Mouse (Mus musculus) forebrain, embryonic 14.5 days (tissue): ENCODE results near the gene Btbd9. TPM values are rescaled to one million over a fixed set of nuclear protein-coding genes. Genes with fewer than 3 reads are reported as not detected.
A peak's percentile ranks its signal among the peaks of the same experiment; 100 is the strongest.

Experiments used
- ATAC-seq: fragments of 200-750 bp; cut with Nextera tagmentation; 2 replicates; pipeline ENCODE4 v1.8.0; 2017; ENCODE audit warnings: mild to moderate bottlenecking, moderate library complexity
- DNase-seq: peaks from one replicate; pipeline ENCODE4 v3.0.0-alpha.2; 2015; ENCODE audit warnings: low spot score
- H3K27ac ChIP-seq: fragments of 300-500 bp; sonication (generic); 2 replicates; pipeline ENCODE4 v1.5.1; 2014; ENCODE audit warnings: low read depth, mild to moderate bottlenecking, control low read depth, low read length, moderate library complexity
- H3K27me3 ChIP-seq: fragments of 300-500 bp; sonication (generic); replicated peaks from 2 replicates; pipeline ENCODE4 v1.6.1; 2014; ENCODE audit warnings: low read length, control low read depth, mixed read lengths; ENCODE audit not compliant: control insufficient read depth, insufficient read depth
- H3K36me3 ChIP-seq: fragments of 300-500 bp; sonication (generic); 2 replicates; pipeline ENCODE4 v1.6.1; 2014; ENCODE audit warnings: low read length, control low read depth; ENCODE audit not compliant: control insufficient read depth, insufficient read depth
- H3K4me1 ChIP-seq: fragments of 300-500 bp; sonication (generic); 2 replicates; pipeline ENCODE4 v1.6.1; 2014; ENCODE audit warnings: antibody characterized with exemption, low read length, control low read depth; ENCODE audit not compliant: control insufficient read depth, insufficient read depth
- H3K4me2 ChIP-seq: fragments of 300-500 bp; sonication (generic); 2 replicates; pipeline ENCODE4 v1.6.1; 2014; ENCODE audit warnings: mild to moderate bottlenecking, control low read depth, low read length
- H3K4me3 ChIP-seq: fragments of 300-500 bp; sonication (generic); 2 replicates; pipeline ENCODE4 v1.5.1; 2014; ENCODE audit warnings: low read depth, low read length, control low read depth
- H3K9ac ChIP-seq: fragments of 300-500 bp; sonication (generic); 2 replicates; pipeline ENCODE4 v1.6.1; 2014; ENCODE audit warnings: mild to moderate bottlenecking, low read length, control low read depth, moderate library complexity
- H3K9me3 ChIP-seq: fragments of 300-500 bp; sonication (generic); replicated peaks from 2 replicates; pipeline ENCODE4 v1.6.1; 2016; ENCODE audit warnings: low read length, control low read depth, mixed read lengths; ENCODE audit not compliant: control insufficient read depth
- WGBS: fragments of 180-500 bp; shearing (Covaris S2); extraction: QIAGEN DNeasy Blood & Tissue Kit; methylation state at CpG from one replicate; pipeline ENCODE4 v1.1.7; 2014; 5-methylcytosine and 5-hydroxymethylcytosine counted together
- polyA plus RNA-seq: library from polyadenylated mRNA; unstranded; fragments of >200 nt; fragmentation: Nextera tagmentation; extraction: Ambion mirVana; gene quantifications from 2 replicates; pipeline ENCODE4 v1.2.1, GENCODE M21; 2014

Btbd9 gene
- polyA plus RNA-seq, 1 experiment from 2014 or later = 73.7 TPM

DNA sequence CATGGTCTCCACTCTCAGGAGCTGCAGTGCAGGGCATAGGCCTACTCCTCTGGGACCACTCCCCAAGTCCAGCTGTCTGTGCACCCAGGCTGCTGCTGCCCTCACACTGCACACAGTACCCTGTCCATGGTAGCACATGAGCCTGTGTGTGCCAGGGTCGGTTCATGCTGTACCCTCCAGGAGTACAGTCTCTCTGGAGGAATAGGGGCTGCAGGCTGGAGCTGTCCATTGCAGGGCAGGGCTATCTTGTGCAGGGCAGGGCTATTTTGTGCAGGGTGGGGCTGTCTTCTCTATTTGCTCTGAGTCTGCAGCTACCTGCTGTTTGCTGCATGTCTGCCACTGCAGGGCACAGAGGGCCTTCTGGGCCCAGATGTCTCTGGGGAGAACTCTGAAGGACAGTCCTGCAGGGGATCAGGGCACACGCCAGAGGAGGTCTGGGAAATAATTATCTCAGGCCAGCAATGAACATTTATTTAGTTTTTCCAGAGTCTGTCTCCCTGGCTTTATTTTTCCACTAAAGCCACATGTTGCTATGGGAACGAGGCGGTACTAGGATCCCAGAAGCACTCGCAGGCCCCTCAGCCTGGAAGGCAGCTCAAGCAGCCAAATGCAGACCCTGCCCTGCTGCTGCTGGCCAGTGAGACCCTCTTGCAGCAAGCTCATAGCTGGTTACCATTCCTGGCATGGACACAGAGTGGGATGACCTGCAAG lies 351.1 kb downstream of the Btbd9 start:
- peak; percentile 40; the same call in 1 of the 2 replicates for ATAC-seq

DNA sequence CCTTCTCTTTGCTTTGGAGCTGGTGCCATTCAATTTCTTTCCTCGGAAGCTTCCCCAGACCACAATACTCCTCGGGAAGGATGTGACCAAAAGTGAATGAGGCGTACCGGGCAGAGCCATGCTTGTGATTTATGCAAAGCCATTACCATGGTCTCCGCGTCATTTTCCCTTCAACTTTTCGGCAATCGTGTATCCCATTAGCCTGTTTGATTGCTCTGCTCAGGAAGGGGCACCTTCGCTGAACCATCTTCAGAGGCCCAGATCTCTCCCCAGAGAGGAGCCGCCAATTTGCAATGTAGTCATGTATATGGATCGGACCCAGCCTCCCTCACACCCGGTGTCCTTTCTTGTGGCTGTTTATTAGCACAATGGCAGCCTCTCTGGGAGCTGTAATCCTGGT lies 353.5 kb downstream of the Btbd9 start:
- 62% methylated on average over 12 of the region's 12 CpGs for WGBS
- 0 out of 2 replicates have a peak, but pooled peaks cover 7% of the 10 kb centered on the region for H3K36me3 ChIP-seq
- no peak overlapping the region for H3K9ac ChIP-seq
- no peak for DNase-seq
- ATAC-seq = no peak
- peaks cover 7% of the 10 kb centered on the region for H3K4me1 ChIP-seq
- no peak overlapping the region for H3K4me2 ChIP-seq
- no peaks in the 10 kb centered on the region for H3K9me3 ChIP-seq
- no peak overlapping the region for H3K4me3 ChIP-seq
- H3K27ac ChIP-seq = no peak overlapping the region
- no peaks in the 10 kb centered on the region for H3K27me3 ChIP-seq

More for the DNA sequence above, 351.1 kb downstream of the Btbd9 start:
- 33% methylated on average over 5 of the region's 5 CpGs for WGBS
- Histone ChIP-seq H3K4me1 (peaks cover 7% of the 10 kb centered on the region), H3K9ac (no peak overlapping the region), H3K36me3 (no peaks in the 10 kb centered on the region), H3K27ac (no peak overlapping the region), H3K4me3 (no peak overlapping the region), H3K4me2 (no peak overlapping the region), H3K9me3 (no peaks in the 10 kb centered on the region), H3K27me3 (no peaks in the 10 kb centered on the region)
- DNase-seq = peak; percentile 66

DNA sequence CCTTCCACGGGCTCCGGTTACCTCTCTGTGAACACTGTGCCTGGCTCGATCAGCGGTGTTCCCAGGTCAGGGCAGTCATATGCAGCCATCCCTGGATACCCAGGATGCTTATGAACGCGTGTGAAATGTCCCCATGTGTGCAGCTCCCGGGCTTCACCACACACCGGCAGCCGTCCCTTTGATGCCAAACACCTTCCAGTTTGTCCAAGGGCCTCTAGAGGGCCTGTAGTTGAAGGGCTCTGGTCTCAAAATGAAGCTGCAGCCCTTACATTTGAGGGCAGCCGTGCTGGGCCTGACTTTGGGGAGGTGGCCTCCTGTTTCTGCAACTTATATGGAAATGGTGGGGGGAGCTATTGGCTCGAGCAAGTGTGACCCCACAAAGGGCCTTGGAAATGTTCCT lies 353.9 kb downstream of the Btbd9 start:
- Histone ChIP-seq H3K27ac (no peak overlapping the region), H3K9ac (no peak overlapping the region), H3K36me3 (0 out of 2 replicates have a peak, but pooled peaks cover 7% of the 10 kb centered on the region), H3K27me3 (no peaks in the 10 kb centered on the region), H3K9me3 (no peaks in the 10 kb centered on the region), H3K4me3 (no peak overlapping the region), H3K4me2 (no peak overlapping the region), H3K4me1 (peaks cover 7% of the 10 kb centered on the region)
- DNase-seq = no peak
- ATAC-seq = no peak
- 73% methylated on average over 11 of the region's 11 CpGs for WGBS

DNA sequence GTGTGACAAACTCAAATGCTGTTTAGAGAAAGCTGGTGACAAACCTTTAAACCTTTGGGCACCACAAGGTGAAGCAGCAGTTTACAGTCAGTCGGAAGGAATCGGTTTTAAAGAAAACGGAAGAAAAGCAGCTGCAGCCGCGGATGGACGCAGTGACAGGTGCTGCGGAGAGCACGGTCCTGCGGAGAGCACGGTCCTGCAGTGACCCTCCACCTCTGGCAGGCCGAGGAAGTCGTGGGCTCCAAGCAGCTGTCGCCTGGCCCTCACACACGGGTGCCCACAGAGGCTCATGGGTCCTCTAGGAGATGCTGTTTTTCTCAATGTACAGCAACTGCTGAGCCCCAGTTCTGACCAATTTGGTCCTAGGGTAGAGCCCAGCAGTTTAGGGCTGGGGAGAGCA lies 354.6 kb downstream of the Btbd9 start:
- no peak overlapping the region for H3K27ac ChIP-seq
- H3K36me3 ChIP-seq = 0 out of 2 replicates have a peak, but pooled peaks cover 7% of the 10 kb centered on the region
- ATAC-seq (no peak), DNase-seq (no peak)
- H3K9me3 ChIP-seq = no peaks in the 10 kb centered on the region
- no peaks in the 10 kb centered on the region for H3K27me3 ChIP-seq
- H3K4me3 ChIP-seq = no peak overlapping the region
- no peak overlapping the region for H3K9ac ChIP-seq
- H3K4me1 ChIP-seq = peaks cover 7% of the 10 kb centered on the region
- WGBS = 81% methylated on average over 14 of the region's 14 CpGs
- no peak overlapping the region for H3K4me2 ChIP-seq

DNA sequence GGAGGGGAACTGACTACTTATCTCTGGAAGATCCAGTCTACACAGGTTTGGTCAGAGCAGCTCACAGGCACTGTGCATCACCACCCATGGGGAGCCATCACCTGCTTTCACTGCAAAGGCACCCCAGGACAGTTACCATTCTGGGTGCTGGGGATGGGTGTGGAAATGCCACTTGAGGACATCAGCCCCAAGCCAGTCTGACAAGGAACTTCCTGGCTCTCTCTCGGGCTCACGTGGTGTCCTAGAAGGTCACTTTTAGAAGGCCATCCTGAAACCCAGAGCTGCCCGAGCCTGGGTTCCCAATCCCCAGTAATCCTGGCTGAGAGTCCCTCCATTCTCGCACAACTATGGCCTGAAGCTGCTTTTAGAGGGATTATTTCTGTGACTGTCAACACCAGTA lies 360.5 kb downstream of the Btbd9 start:
- Histone ChIP-seq H3K36me3 (peaks cover 22% of the 10 kb centered on the region), H3K27ac (no peak overlapping the region), H3K4me1 (no peaks in the 10 kb centered on the region), H3K4me3 (no peak overlapping the region), H3K27me3 (no peaks in the 10 kb centered on the region), H3K9me3 (no peaks in the 10 kb centered on the region), H3K9ac (no peak overlapping the region), H3K4me2 (no peak overlapping the region)
- no peak for ATAC-seq
- no peak for DNase-seq
- 83% methylated on average over 4 of the region's 4 CpGs for WGBS

DNA sequence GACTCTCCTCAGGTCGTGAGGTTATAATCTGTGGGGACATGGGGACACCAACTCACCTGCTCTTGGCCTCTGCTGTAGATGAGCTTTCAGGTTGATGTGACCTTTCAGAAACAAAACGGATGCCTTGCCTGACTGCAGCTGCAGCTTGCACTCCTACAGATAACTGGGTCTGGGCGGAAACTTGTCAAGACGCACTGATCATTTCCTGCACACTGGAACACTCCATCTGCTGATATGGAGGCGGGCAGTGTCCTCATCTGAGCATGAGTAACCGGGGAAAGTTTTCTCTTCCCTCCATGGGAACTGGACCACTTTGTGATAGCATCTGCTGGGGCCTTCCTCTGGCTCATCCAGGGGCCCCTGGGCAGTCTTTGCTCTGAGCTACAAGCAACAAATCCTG lies 361.9 kb downstream of the Btbd9 start:
- H3K4me3 ChIP-seq = no peak overlapping the region
- DNase-seq (no peak), ATAC-seq (no peak)
- WGBS = 90% methylated on average over 6 of the region's 6 CpGs
- no peaks in the 10 kb centered on the region for H3K27me3 ChIP-seq
- H3K9ac ChIP-seq = no peak overlapping the region
- no peaks in the 10 kb centered on the region for H3K4me1 ChIP-seq
- no peaks in the 10 kb centered on the region for H3K9me3 ChIP-seq
- H3K4me2 ChIP-seq = no peak overlapping the region
- H3K27ac ChIP-seq = no peak overlapping the region
- H3K36me3 ChIP-seq = peaks cover 31% of the 10 kb centered on the region

DNA sequence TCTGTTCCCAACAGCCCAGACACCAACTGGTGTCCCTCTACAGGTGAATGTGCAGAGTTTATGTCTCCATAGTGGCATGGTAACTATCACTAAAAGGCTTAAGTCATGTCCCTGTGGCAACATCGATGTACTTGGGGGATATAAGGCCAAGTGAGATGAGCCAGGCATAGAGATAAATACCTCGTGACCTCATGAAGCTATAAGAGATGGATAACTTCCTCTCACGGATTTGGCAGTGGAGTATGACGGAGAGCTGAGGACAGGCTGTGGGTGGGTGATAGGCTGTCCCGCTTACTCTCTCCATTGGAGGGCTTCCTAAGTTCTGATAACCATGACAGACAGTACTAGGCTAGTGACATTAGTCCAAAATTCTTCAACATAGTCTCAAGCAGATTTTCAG lies 362.9 kb downstream of the Btbd9 start:
- Histone ChIP-seq H3K4me2 (no peak overlapping the region), H3K4me1 (no peaks in the 10 kb centered on the region), H3K9ac (no peak overlapping the region), H3K9me3 (no peaks in the 10 kb centered on the region), H3K27me3 (no peaks in the 10 kb centered on the region), H3K36me3 (peaks cover 38% of the 10 kb centered on the region), H3K4me3 (no peak overlapping the region), H3K27ac (no peak overlapping the region)
- DNase-seq (no peak), ATAC-seq (no peak)
- WGBS = 90% methylated on average over 5 of the region's 5 CpGs

DNA sequence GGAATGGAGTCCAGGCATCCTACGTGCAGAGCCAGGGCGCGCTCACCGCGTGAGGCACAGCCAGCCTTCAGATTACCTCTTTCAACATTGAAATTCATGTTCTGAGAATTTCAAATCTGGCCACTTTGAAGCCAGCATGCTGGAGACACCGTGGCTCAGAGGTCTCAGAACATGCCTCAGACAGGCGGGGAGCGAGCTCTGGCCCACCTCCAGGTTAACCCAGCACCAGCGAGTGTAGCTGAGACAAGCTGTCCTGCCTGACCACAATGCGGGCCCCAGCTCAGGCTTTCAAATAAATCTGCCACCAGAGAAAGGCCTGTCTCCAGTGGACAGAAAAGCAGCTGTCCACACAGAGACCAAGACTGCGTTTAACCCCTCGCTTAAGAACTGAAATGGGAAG lies 363.6 kb downstream of the Btbd9 start:
- ATAC-seq = no peak

DNA sequence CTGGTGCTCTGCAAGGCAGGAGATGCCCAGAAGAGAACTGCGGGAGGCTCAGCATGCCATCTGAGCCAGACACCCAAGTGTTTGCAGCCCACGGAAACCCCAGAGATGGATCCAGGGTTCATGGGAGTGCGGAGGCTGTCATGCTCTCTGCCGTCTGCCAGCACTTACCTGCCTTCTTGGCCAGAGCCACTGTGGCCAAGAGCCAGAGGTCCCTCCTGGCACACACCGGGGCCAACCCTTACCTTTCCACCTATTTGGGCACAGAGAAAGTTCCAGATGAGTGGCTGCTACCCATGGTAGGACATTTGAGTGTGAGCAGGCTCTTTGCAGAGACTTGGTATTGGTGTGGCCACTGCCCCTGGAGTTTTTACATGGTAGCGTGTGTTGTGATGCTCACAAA lies 365.4 kb downstream of the Btbd9 start:
- H3K4me2 ChIP-seq = no peak overlapping the region
- peaks cover 45% of the 10 kb centered on the region for H3K36me3 ChIP-seq
- no peak overlapping the region for H3K27ac ChIP-seq
- no peak for DNase-seq
- 92% methylated on average over 6 of the region's 6 CpGs for WGBS
- H3K4me3 ChIP-seq = no peak overlapping the region
- H3K4me1 ChIP-seq = peaks cover 4% of the 10 kb centered on the region
- no peaks in the 10 kb centered on the region for H3K9me3 ChIP-seq
- ATAC-seq = no peak
- no peak overlapping the region for H3K9ac ChIP-seq
- no peaks in the 10 kb centered on the region for H3K27me3 ChIP-seq

More for the DNA sequence above, 363.6 kb downstream of the Btbd9 start:
- H3K4me1 ChIP-seq = no peaks in the 10 kb centered on the region
- H3K36me3 ChIP-seq = peaks cover 45% of the 10 kb centered on the region
- 79% methylated on average over 12 of the region's 12 CpGs for WGBS
- H3K27ac ChIP-seq = peak overlapping the region; percentile 63
- no peaks in the 10 kb centered on the region for H3K9me3 ChIP-seq
- no peak for DNase-seq
- no peaks in the 10 kb centered on the region for H3K27me3 ChIP-seq
- H3K4me3 ChIP-seq = no peak overlapping the region
- no peak overlapping the region for H3K4me2 ChIP-seq
- H3K9ac ChIP-seq = no peak overlapping the region
